Mouse (Mus musculus) large intestine, adult 2 months (tissue): ENCODE data around the gene Pced1b. TPM values are rescaled to one million over a fixed set of nuclear protein-coding genes. Genes with fewer than 3 reads are reported as not detected.
"Not testable (repeated sequence)": the region's sequence is repeated elsewhere in the genome, so short reads cannot be mapped to it uniquely, and the experiment has no call there.

Experiments used
- DNase-seq: peaks from one replicate; pipeline ENCODE4 v3.0.0-alpha.2; 2012; ENCODE audit warnings: low read depth, low spot score
- WGBS: fragments of 180-500 bp; shearing (Covaris S2); methylation state at CpG from one replicate; pipeline ENCODE4 v1.1.7; 2018; 5-methylcytosine and 5-hydroxymethylcytosine counted together
- polyA plus RNA-seq: library from polyadenylated mRNA; depleted of rRNA; stranded (reverse); fragments of >200 nt; gene quantifications from 2 replicates; pipeline ENCODE4 v1.2.3, GENCODE M21; 2012

Pced1b gene
- polyA plus RNA-seq, 1 experiment = 5.3 TPM

GRCm38 (mm10) chr15:97382567-97382966, 135.7 kb downstream of the Pced1b start:
- no peak for DNase-seq
- 94% methylated on average over 3 of the region's 3 CpGs for WGBS

- WGBS = 87% methylated on average over 14 of the region's 14 CpGs
Observed at GRCm38 (mm10) chr15:97383523-97384141, 136.7 kb downstream of the Pced1b start.

GRCm38 (mm10) chr15:97384170-97385018, 137.5 kb downstream of the Pced1b start:
- DNase-seq = no peak
- WGBS = 90% methylated on average over 28 of the region's 28 CpGs

More at GRCm38 (mm10) chr15:97383523-97384141, 136.7 kb downstream of the Pced1b start:
- DNase-seq = no peak

GRCm38 (mm10) chr15:97385174-97385573, 138.3 kb downstream of the Pced1b start:
- 87% methylated on average over 10 of the region's 10 CpGs for WGBS

GRCm38 (mm10) chr15:97387793-97388192, 140.9 kb downstream of the Pced1b start:
- WGBS = 87% methylated on average over 6 of the region's 6 CpGs

More at GRCm38 (mm10) chr15:97385174-97385573, 138.3 kb downstream of the Pced1b start:
- DNase-seq = not testable (repeated sequence)

GRCm38 (mm10) chr15:97389577-97389976, 142.7 kb downstream of the Pced1b start:
- WGBS = 90% methylated on average over 4 of the region's 4 CpGs
- DNase-seq = no peak

More at GRCm38 (mm10) chr15:97387793-97388192, 140.9 kb downstream of the Pced1b start:
- no peak for DNase-seq

GRCm38 (mm10) chr15:97390778-97391177, 143.9 kb downstream of the Pced1b start:
- 90% methylated on average over 2 of the region's 2 CpGs for WGBS
- DNase-seq = no peak

- 95% methylated on average over 2 of the region's 2 CpGs for WGBS
- no peak for DNase-seq
Observed at GRCm38 (mm10) chr15:97391436-97391835, 144.5 kb downstream of the Pced1b start.

- WGBS = 63% methylated on average over 12 of the region's 12 CpGs
- no peak for DNase-seq
Observed at GRCm38 (mm10) chr15:97394561-97394960, 147.7 kb downstream of the Pced1b start.

- DNase-seq = no peak
- 91% methylated on average over 4 of the region's 4 CpGs for WGBS
Observed at GRCm38 (mm10) chr15:97396586-97397299, 149.8 kb downstream of the Pced1b start.

GRCm38 (mm10) chr15:97397793-97398192, 150.9 kb downstream of the Pced1b start:
- no peak for DNase-seq
- WGBS = 81% methylated on average over 2 of the region's 2 CpGs

GRCm38 (mm10) chr15:97400866-97401265, 154.0 kb downstream of the Pced1b start:
- DNase-seq = no peak
- 93% methylated on average over 6 of the region's 6 CpGs for WGBS

GRCm38 (mm10) chr15:97404483-97404882, 157.6 kb downstream of the Pced1b start:
- no peak for DNase-seq
- WGBS = 89% methylated on average over 8 of the region's 8 CpGs

- DNase-seq = no peak
- WGBS = 62% methylated on average over 7 of the region's 7 CpGs
Observed at GRCm38 (mm10) chr15:97404998-97405397, 158.1 kb downstream of the Pced1b start.

- no peak for DNase-seq
- WGBS = 81% methylated on average over 6 of the region's 6 CpGs
Observed at GRCm38 (mm10) chr15:97406105-97406504, 159.2 kb downstream of the Pced1b start.

GRCm38 (mm10) chr15:97407496-97408454, 160.9 kb downstream of the Pced1b start:
- no peak for DNase-seq
- WGBS = 55% methylated on average over 17 of the region's 17 CpGs

- DNase-seq = no peak
- whole genome bisulfite sequencing = 89% methylated on average over 2 of the region's 2 CpGs
Observed at GRCm38 (mm10) chr15:97411136-97411535, 164.2 kb downstream of the Pced1b start.

GRCm38 (mm10) chr15:97411671-97412070, 164.8 kb downstream of the Pced1b start:
- DNase-seq = no peak
- WGBS = 89% methylated on average over 6 of the region's 6 CpGs

- WGBS = 78% methylated on average over 8 of the region's 8 CpGs
- DNase-seq = no peak
Observed at GRCm38 (mm10) chr15:97412308-97412707, 165.4 kb downstream of the Pced1b start.
